34 mouse cellular contexts compared by ENCODE assay signal in the genomic region with DNA sequence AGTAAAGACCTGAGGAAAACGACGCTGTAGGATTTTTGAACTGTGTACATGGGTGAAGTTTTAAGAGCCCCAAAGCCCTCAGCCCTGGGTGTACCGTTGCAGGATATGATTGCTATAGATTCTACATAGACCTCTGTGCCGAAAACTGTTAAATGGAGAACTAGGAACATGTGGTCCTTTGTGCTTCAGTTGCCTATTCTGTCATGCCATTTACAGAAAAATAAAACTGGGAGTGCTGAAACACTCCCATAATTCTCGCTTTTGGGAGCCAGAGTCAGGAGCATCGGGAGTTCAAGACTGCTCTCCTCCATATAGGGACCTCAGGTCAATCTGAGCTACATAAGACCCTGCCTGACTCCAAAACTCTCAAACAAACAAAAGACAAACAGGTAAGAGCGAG.
"Had no signal": no experiment of that assay in that cellular context is flagged by ENCODE, and none has a peak within 500 bp of the region (broad histone marks: within the 10 kb centered on the region; RNA-seq: fewer than 3 reads in every experiment).

No protein-coding gene starts in this region.

- H3K4me3 ChIP-seq: heart, embryonic 10.5 days; heart, embryonic 12.5 days; heart, embryonic 13.5 days; heart, embryonic 15.5 days; hindbrain, embryonic 10.5 days; hindbrain, embryonic 12.5 days; hindbrain, embryonic 13.5 days; hindbrain, embryonic 15.5 days; intestine, embryonic 15.5 days; kidney, embryonic 15.5 days; layer of hippocampus, adult 2 months had no signal

- H3K4me2 ChIP-seq: heart, embryonic 11.5 days; heart, embryonic 12.5 days; heart, embryonic 13.5 days; heart, embryonic 15.5 days; hindbrain, embryonic 12.5 days; hindbrain, embryonic 13.5 days; hindbrain, embryonic 14.5 days; hindbrain, embryonic 15.5 days; kidney, embryonic 15.5 days had no signal

- H3K9ac ChIP-seq: heart, embryonic 12.5 days; heart, embryonic 13.5 days; heart, embryonic 15.5 days; hindbrain, embryonic 12.5 days; hindbrain, embryonic 13.5 days; hindbrain, embryonic 14.5 days; hindbrain, embryonic 15.5 days; intestine, embryonic 15.5 days; kidney, embryonic 15.5 days had no signal

- H3K9me3 ChIP-seq: heart, embryonic 10.5 days; heart, embryonic 12.5 days; heart, embryonic 13.5 days; heart, embryonic 15.5 days; hindbrain, embryonic 10.5 days; hindbrain, embryonic 12.5 days; hindbrain, embryonic 13.5 days; hindbrain, embryonic 15.5 days; intestine, embryonic 15.5 days; kidney, embryonic 15.5 days had no signal

- H3K27me3 ChIP-seq: intestine, embryonic 15.5 days had no signal

- ATAC-seq: hindbrain, embryonic 16.5 days; hindbrain, postnatal 0 days; inflammation-experienced regulatory T-cells, adult 6 months; intestine, embryonic 15.5 days; intestine, embryonic 16.5 days; intestine, postnatal 0 days had no signal

- H3K27ac ChIP-seq: heart, embryonic 10.5 days; heart, embryonic 13.5 days; heart, embryonic 15.5 days; hindbrain, embryonic 10.5 days; hindbrain, embryonic 12.5 days; hindbrain, embryonic 13.5 days; hindbrain, embryonic 14.5 days; hindbrain, embryonic 15.5 days; hindbrain, postnatal 0 days; intestine, embryonic 15.5 days; kidney, embryonic 15.5 days; kidney, postnatal 0 days; layer of hippocampus, adult 2 months had no signal

- H3K36me3 ChIP-seq: heart, embryonic 10.5 days; heart, embryonic 12.5 days; heart, embryonic 13.5 days; heart, embryonic 15.5 days; hindbrain, embryonic 10.5 days; hindbrain, embryonic 12.5 days; hindbrain, embryonic 13.5 days; hindbrain, embryonic 15.5 days; intestine, embryonic 15.5 days; kidney, embryonic 15.5 days had no signal

- DNase-seq: heart, postnatal 10 days; heart, postnatal 14 days; heart, postnatal 36 days; heart, postnatal 4 days; kidney, adult 11 months; kidney, adult 18-20 months; kidney, adult 2 months; kidney, adult 9 months; kidney, postnatal 10 days; kidney, postnatal 14 days; kidney, postnatal 25 days; kidney, postnatal 36 days; kidney, postnatal 4 days; layer of hippocampus, adult 9-11 months; layer of hippocampus, postnatal 36 days had no signal
